Mouse (Mus musculus) cortical plate, adult 2 months (tissue): Measurements from ENCODE around the gene Otud5.

ENCODE experiments used
- CTCF ChIP-seq: fragments of 200-500 bp; IDR thresholded peaks from 2 replicates; pipeline ENCODE4 v1.5.1; 2011; ENCODE audit warnings: mild to moderate bottlenecking, control low read depth, low read length; ENCODE audit not compliant: insufficient read depth; ENCODE audit errors: extremely low read depth
- POLR2A ChIP-seq: fragments of 200-500 bp; IDR thresholded peaks from 2 replicates; pipeline ENCODE4 v1.6.1; 2011; ENCODE audit warnings: mild to moderate bottlenecking, low read length, control low read depth; ENCODE audit not compliant: insufficient read depth; ENCODE audit errors: extremely low read depth

GRCm38 (mm10) chrX:7883841-7884567 is 42.8 kb downstream of the Otud5 start, which contains the start of gene Slc35a2:
- TF ChIP-seq POLR2A: peak; percentile 47
- no peak for TF ChIP-seq CTCF
